Mouse (Mus musculus): Measurements from ENCODE around the gene Ncoa4.
A peak's percentile ranks its signal among the peaks of the same experiment; 100 is the strongest.
"Not testable (repeated sequence)": the region's sequence is repeated elsewhere in the genome, so short reads cannot be mapped to it uniquely, and the experiment has no call there.

Ncoa4 gene

DNA sequence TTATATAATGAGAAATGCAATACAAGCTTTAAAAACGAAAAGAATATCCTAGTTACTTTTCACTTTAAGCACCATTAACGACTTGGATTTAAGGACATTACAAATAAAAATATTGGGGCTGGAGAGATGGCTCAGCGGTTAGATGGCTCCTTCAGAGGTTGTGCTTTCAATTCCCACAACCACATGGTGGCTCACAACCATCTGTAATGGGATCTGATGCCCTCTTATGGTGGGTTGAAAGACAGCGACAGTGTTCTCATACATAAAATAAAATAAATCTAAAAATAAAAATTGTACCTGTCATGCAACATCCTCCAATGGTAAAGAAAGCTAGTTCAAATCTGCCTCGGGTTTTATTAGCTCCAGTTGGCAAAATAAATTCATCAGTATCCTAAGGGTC lies 33.9 kb downstream of the Ncoa4 start:
- not testable (repeated sequence) for DNase-seq (ENCODE audit: low read depth, low spot score)

DNA sequence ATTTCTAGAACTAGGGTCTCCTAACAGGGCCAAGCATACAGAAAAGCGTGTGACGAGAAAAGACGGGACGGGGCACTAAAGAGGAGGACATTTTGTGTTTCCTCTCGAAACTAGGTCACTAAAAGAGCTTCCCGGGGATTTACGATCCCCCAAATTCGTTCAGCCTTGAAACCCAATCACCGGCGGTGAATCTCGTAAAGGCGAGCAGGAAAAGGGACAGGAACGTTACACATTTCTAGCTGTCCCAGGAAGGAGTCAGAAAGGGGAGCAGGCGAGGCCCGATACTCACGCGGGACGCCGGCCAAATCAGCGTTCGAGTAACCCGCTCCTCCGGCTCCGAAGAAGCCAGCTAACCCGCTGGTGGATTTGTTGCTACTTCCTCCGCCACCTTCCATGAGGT lies 41.7 kb downstream of the Ncoa4 start:
- DNase-seq (ENCODE audit: low read depth, low spot score): peak; percentile 16

DNA sequence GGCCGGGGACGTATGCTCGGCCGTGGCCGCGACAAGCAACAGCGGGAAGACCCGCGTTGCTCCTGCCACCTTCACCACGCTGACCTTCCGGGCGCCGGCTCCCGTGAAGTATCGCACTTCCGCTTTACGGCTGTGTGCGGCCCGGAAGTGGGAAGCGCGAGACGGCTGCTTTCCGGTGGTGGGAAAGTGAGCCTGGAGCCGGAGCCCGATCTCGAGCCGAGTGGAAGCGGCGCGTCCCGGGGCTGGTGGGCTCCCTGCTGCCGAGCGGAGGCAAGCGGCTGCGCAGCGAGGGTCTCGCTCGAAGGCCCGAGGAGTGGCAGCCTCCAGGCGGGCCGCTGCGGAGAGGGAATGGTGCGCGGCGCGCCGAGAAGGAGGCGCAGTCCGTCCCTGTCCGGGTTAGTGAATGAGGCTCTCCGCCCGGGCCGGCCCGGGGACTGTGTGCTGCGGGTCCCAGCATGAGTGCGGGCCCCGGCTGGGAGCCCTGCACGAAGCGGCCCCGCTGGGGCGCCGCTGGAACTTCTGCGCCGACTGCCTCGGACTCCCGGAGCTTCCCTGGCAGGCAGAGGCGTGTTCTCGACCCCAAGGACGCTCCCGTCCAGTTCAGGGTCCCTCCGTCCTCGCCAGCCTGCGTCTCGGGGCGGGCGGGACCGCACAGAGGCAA lies 42.3 kb downstream of the Ncoa4 start, which contains the start of the genes Timm23 and Parg:
Gene Timm23, minus strand, starts transcription at position 108 of the 661 bp plus-strand sequence.
Gene Parg, plus strand, starts transcription at position 159 of the 661 bp plus-strand sequence.
- peak; percentile 79 for DNase-seq (ENCODE audit: low read depth, low spot score)

DNA sequence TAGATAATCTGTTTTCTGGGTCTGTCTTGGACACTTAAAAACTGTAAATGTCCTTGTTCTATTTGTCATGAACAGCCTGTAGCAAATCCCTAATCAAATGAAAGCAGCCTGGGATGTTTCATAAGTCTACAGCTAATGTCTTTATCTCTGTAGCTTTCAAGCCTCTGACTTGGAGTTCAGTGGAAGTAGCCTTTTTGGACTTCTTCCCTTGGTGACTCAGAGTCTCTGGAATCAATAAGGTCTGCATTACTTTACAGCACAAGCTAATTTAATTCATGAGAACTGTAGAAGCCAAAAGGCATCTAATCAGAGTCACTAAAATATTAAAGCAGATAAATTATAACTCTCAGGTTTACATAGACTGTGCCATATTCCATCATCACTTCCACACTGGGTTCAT lies 66.9 kb downstream of the Ncoa4 start:
- no peak for DNase-seq (ENCODE audit: low read depth, low spot score)

DNA sequence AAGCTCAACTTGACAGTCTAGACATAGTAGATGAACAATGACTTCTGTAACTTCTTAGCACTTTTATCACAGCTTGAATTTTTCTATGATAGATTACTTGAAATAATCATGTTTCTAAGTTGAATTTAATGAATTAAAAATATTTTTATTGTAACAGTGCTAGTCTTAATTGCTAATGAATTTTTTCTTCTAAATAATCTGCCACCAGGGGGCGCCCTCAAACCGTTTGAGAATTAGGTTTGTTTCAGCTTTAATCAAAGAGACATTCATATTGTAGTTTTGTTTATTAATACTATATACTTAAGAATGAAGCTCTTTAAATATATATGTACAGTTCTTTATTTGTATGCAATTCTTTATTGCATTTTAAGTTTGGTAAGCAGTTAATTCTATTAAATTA lies 69.3 kb downstream of the Ncoa4 start:
- DNase-seq (ENCODE audit: low read depth, low spot score): no peak
